Mouse (Mus musculus): ENCODE data around the gene Aldh3a2.
A peak's percentile ranks its signal among the peaks of the same experiment; 100 is the strongest.
"Not testable (repeated sequence)": the region's sequence is repeated elsewhere in the genome, so short reads cannot be mapped to it uniquely, and the experiment has no call there.

The Aldh3a2 gene

DNA sequence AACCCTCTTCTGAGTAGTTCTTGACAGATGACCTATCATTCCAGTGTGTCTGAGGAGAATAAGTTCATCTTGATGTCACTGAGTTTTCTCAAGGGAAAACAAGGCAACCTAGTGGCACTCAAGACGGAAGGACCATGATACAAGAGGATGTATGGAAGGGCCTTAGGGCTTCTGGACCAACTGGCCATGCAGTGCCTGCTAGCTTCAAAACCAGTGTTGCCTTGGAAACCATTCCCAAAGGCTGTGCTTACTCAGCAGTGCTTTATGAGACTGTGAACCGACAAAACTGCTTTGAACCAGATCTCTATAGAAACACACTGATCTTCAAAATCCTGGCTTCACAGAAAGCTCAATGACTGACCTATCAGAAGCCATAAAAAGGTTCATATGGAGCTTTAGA lies 76.5 kb downstream of the Aldh3a2 start:
- no peak overlapping the region for H3K4me3 ChIP-seq (replicated peaks; ENCODE audit: low read length)
- H3K4me1 ChIP-seq (replicated peaks; ENCODE audit: low read depth, low read length): peaks cover 11% of the 10 kb centered on the region
- TF ChIP-seq NANOG (IDR thresholded peaks at IDR 0.05; ENCODE audit: borderline replicate concordance, low read length) (no peak), POU5F1 (IDR thresholded peaks at IDR 0.05; ENCODE audit: borderline replicate concordance, low read length) (no peak), CTCF (conservative IDR thresholded peaks at IDR 0.05; ENCODE audit: low read length) (no peak)
- peaks cover 20% of the 10 kb centered on the region for H3K27me3 ChIP-seq (ENCODE audit: insufficient read depth, low read length)
- H3K9me3 ChIP-seq (ENCODE audit: low read length): no peaks in the 10 kb centered on the region
- no peaks in the 10 kb centered on the region for H3K36me3 ChIP-seq (ENCODE audit: insufficient read depth, low read length)

DNA sequence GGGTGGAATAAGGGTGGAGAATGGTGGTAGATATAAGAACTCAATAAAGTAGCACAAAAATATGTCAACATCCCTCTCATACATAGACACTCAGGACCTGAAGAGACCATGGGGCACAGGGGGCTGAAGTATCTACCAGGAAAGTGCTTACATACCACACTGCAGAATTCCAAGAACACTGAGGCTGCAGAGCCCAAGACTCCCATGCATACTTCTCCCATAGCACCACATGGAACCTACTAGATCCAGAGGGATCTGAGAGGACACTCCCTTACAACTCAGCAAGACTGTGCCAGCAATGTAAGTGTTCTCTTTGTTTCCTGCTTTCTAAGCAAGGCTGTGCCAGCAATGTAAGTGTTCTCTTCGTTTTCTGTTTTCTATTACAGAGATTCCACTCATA lies 83.4 kb downstream of the Aldh3a2 start:
- Histone ChIP-seq H3K36me3 (ENCODE audit: insufficient read depth, low read length) (no peaks in the 10 kb centered on the region), H3K9me3 (ENCODE audit: low read length) (no peaks in the 10 kb centered on the region; the same call in 1 of the 2 replicates), H3K27me3 (ENCODE audit: insufficient read depth, low read length) (no peaks in the 10 kb centered on the region), H3K4me1 (replicated peaks; ENCODE audit: low read depth, low read length) (peaks cover 37% of the 10 kb centered on the region), H3K4me3 (replicated peaks; ENCODE audit: low read length) (no peak overlapping the region)
- TF ChIP-seq POU5F1 (IDR thresholded peaks at IDR 0.05; ENCODE audit: borderline replicate concordance, low read length) (no peak), CTCF (conservative IDR thresholded peaks at IDR 0.05; ENCODE audit: low read length) (no peak), NANOG (IDR thresholded peaks at IDR 0.05; ENCODE audit: borderline replicate concordance, low read length) (no peak)

DNA sequence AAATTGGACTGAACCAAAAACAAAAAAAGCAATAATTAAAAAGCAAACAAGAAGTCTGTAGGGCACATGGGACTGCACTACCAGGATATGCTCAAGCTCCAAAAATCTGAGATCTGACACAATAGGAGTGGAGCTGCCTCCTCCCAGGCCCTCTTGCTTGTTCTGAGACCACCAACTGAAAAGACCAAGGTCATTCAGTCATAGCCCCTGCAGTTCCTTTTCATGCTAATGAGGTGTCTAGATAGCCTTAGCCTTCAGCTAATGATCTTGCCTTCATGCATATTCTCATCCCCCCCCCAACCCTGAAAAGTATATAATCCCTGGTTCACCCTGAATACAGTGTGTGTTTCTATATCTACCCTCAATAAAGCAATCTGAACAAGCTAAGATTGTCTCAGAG lies 85.6 kb downstream of the Aldh3a2 start:
- no peaks in the 10 kb centered on the region for H3K36me3 ChIP-seq (ENCODE audit: insufficient read depth, low read length)
- no peaks in the 10 kb centered on the region; the same call in 1 of the 2 replicates for H3K9me3 ChIP-seq (ENCODE audit: low read length)
- peak; percentile 75 for TF ChIP-seq NANOG (IDR thresholded peaks at IDR 0.05; ENCODE audit: borderline replicate concordance, low read length)
- TF ChIP-seq CTCF (conservative IDR thresholded peaks at IDR 0.05; ENCODE audit: low read length): no peak
- TF ChIP-seq POU5F1 (IDR thresholded peaks at IDR 0.05; ENCODE audit: borderline replicate concordance, low read length): 0 out of 2 replicates have a peak, but pooled peaks have one; percentile 41
- H3K4me1 ChIP-seq (replicated peaks; ENCODE audit: low read depth, low read length): peaks cover 46% of the 10 kb centered on the region
- no peaks in the 10 kb centered on the region for H3K27me3 ChIP-seq (ENCODE audit: insufficient read depth, low read length)
- H3K4me3 ChIP-seq (replicated peaks; ENCODE audit: low read length): no peak overlapping the region

DNA sequence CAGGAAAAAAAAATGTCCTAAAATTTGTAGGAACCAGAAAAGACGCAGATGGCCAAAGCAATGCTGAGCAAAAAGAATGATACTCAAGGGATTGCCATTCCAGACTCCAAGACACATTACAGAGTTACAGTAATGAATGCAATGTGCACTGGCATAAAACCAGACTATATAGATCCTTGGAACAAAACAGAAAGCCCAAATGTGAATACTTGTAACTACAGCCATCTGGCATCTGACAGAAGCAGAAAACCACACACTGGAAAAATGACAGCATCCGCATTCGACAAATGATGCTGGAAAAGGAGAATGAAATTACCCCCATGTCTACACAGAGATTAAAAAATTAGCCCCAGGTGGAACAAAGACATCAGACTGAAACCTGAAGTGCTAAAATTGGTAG lies 86.9 kb downstream of the Aldh3a2 start:
- Histone ChIP-seq H3K4me1 (replicated peaks; ENCODE audit: low read depth, low read length) (peaks cover 59% of the 10 kb centered on the region), H3K4me3 (replicated peaks; ENCODE audit: low read length) (no peak overlapping the region), H3K9me3 (ENCODE audit: low read length) (no peaks in the 10 kb centered on the region; the same call in 1 of the 2 replicates), H3K36me3 (ENCODE audit: insufficient read depth, low read length) (no peaks in the 10 kb centered on the region), H3K27me3 (ENCODE audit: insufficient read depth, low read length) (no peaks in the 10 kb centered on the region)
- no peak for TF ChIP-seq NANOG (IDR thresholded peaks at IDR 0.05; ENCODE audit: borderline replicate concordance, low read length)
- no peak for TF ChIP-seq POU5F1 (IDR thresholded peaks at IDR 0.05; ENCODE audit: borderline replicate concordance, low read length)
- no peak for TF ChIP-seq CTCF (conservative IDR thresholded peaks at IDR 0.05; ENCODE audit: low read length)

DNA sequence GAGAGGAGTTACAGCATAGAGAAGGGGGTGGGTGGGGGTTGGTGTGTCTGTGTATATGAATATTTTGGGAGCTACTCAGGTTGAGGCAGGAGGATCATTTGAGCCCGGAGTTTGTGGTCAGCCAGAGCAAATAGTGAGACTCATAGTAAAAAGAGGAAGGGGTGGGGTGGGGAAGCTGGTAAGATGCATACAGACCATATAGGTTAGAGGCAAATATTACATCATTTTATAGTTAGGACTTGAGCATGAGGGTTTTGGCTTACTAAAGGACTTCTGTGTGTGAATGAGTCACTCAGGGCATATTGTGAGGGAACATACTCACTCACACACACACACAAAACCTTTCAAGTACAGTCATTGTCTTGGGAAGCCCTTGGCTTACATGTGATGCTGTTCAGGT lies 90.9 kb downstream of the Aldh3a2 start:
- Histone ChIP-seq H3K4me1 (replicated peaks; ENCODE audit: low read depth, low read length) (peaks cover 62% of the 10 kb centered on the region), H3K27me3 (ENCODE audit: insufficient read depth, low read length) (no peaks in the 10 kb centered on the region), H3K4me3 (replicated peaks; ENCODE audit: low read length) (no peak overlapping the region), H3K9me3 (ENCODE audit: low read length) (no peaks in the 10 kb centered on the region), H3K36me3 (ENCODE audit: insufficient read depth, low read length) (peaks cover 16% of the 10 kb centered on the region)
- no peak for TF ChIP-seq POU5F1 (IDR thresholded peaks at IDR 0.05; ENCODE audit: borderline replicate concordance, low read length)
- no peak for TF ChIP-seq NANOG (IDR thresholded peaks at IDR 0.05; ENCODE audit: borderline replicate concordance, low read length)
- TF ChIP-seq CTCF (conservative IDR thresholded peaks at IDR 0.05; ENCODE audit: low read length): no peak

DNA sequence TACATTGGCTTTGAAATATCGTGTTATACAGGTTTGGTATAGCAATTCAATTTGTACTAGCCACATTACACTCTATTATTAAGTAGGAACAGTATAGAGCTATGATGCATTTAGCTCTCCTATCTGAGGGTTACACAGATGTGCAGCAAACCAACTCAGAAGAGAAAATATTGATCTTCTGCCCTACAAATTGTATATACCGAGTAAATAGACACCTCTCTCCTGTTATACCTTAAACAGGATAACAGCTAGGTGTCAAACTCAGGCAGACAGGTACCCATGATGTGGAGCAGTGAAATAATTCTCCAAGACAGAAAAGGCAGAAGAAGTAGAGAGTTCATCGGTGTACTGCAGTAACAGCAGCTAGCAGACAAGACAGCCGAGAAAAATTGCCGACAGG lies 91.5 kb downstream of the Aldh3a2 start:
- TF ChIP-seq NANOG (IDR thresholded peaks at IDR 0.05; ENCODE audit: borderline replicate concordance, low read length) (no peak), CTCF (conservative IDR thresholded peaks at IDR 0.05; ENCODE audit: low read length) (no peak)
- H3K36me3 ChIP-seq (ENCODE audit: insufficient read depth, low read length): peaks cover 21% of the 10 kb centered on the region
- peak overlapping the region; percentile 100 for H3K4me3 ChIP-seq (replicated peaks; ENCODE audit: low read length)
- H3K9me3 ChIP-seq (ENCODE audit: low read length): no peaks in the 10 kb centered on the region
- peaks cover 62% of the 10 kb centered on the region for H3K4me1 ChIP-seq (replicated peaks; ENCODE audit: low read depth, low read length)
- no peaks in the 10 kb centered on the region for H3K27me3 ChIP-seq (ENCODE audit: insufficient read depth, low read length)

DNA sequence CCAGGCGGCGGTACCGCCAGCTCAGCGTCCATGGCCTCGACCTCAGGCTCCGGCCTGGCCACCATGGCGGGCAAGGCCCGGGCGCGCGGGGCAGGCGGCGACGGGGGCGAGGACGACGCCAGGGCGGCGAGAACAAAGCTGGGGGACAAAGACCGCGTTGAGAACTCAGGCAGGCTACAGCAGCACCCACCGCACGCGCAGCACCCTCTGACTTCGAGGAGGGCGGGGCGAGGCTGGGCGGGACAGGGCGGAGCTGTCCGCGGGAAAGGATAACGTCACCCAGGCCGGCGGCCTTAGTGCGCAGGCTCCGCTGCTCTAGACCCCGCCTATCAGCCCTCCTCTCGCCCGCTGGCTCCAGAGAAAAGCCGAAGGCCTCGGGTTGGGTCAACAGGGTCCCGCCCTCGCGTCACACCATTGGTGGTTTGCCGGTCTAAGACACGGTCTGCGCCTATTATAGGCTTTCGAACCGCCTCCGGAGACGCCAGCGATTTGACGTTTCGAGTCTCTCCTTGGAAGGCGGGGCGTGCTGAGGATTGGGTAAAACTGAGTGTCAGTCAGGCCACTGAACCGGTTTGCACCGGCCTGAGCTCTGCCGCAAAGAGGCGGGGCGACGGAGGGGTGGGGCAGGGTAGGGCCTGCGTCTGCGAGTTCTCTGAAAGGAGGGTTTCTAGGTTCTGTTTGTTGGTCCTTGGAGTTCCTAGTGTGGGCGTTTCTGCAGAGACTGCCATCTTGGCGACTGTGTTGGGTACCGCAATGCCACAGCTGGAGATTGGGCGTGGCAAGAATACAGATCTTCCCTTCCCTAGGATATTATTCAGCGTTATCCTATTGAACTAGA lies 92.2 kb downstream of the Aldh3a2 start, which contains the start of gene Usp22:
Gene Usp22, minus strand, starts transcription at position 235 of the 838 bp plus-strand sequence.
- H3K36me3 ChIP-seq (ENCODE audit: insufficient read depth, low read length): peaks cover 26% of the 10 kb centered on the region
- TF ChIP-seq POU5F1 (IDR thresholded peaks at IDR 0.05; ENCODE audit: borderline replicate concordance, low read length) (no peak), NANOG (IDR thresholded peaks at IDR 0.05; ENCODE audit: borderline replicate concordance, low read length) (no peak), CTCF (conservative IDR thresholded peaks at IDR 0.05; ENCODE audit: low read length) (no peak)
- H3K9me3 ChIP-seq (ENCODE audit: low read length): no peaks in the 10 kb centered on the region
- no peaks in the 10 kb centered on the region for H3K27me3 ChIP-seq (ENCODE audit: insufficient read depth, low read length)
- H3K4me3 ChIP-seq (replicated peaks; ENCODE audit: low read length): peak within 1 kb of the TSS; percentile 100
- peaks cover 57% of the 10 kb centered on the region for H3K4me1 ChIP-seq (replicated peaks; ENCODE audit: low read depth, low read length)

DNA sequence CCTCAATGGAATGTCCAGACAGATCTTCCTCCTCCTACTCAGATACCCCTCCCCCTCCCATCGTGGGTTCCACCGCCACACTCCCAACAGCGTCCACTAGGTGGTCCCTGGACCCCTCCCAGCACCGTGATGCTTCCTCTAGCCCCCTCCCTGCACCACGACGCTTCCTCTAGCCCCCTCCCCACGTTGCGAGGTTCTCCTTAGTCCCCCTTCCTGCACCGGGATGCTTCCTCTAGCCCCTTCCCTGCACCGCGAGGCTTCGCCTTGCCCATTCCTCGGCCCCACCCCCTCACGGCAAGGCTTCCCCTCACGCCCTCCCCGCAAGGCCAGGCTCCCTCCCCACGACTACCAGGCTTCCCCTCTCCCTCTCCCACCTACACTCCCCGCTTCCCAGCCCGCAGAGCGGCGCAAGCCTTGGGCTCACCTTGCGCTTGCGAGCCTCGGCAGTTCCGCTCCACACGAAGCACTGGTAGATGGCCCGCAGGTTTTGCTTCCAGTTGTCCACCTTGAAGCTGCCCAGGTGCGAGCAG lies 92.9 kb downstream of the Aldh3a2 start:
- TF ChIP-seq NANOG (IDR thresholded peaks at IDR 0.05; ENCODE audit: borderline replicate concordance, low read length) (no peak), CTCF (conservative IDR thresholded peaks at IDR 0.05; ENCODE audit: low read length) (peak; percentile 22; the same call in 1 of the 2 replicates)
- peaks cover 26% of the 10 kb centered on the region for H3K36me3 ChIP-seq (ENCODE audit: insufficient read depth, low read length)

DNA sequence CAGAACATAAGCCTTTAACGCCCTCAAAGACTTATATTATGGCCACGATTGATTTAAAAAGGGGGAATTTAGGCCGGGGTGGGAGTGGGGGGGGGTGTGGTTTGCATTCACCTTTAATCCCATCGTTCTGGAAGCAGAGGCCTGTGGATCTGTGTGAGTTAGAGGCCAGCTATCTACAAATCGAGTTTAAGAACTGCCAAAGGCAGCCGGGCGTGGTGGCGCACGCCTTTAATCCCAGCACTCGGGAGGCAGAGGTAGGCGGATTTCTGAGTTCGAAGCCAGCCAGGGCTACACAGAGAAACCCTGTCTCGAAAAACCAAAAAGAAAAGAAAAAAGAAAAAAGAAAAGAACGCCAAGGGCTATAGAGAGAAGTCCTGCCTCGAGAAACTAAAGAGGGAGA lies 93.8 kb downstream of the Aldh3a2 start:
- Histone ChIP-seq H3K4me1 (replicated peaks; ENCODE audit: low read depth, low read length) (peaks cover 70% of the 10 kb centered on the region), H3K36me3 (ENCODE audit: insufficient read depth, low read length) (peaks cover 32% of the 10 kb centered on the region), H3K4me3 (replicated peaks; ENCODE audit: low read length) (peak overlapping the region; percentile 100)
- not testable (repeated sequence) for H3K27me3 ChIP-seq (ENCODE audit: insufficient read depth, low read length); H3K9me3 ChIP-seq (ENCODE audit: low read length)

More for the DNA sequence above, 92.9 kb downstream of the Aldh3a2 start:
- Histone ChIP-seq H3K27me3 (ENCODE audit: insufficient read depth, low read length) (no peaks in the 10 kb centered on the region), H3K9me3 (ENCODE audit: low read length) (no peaks in the 10 kb centered on the region), H3K4me3 (replicated peaks; ENCODE audit: low read length) (peak overlapping the region; percentile 100), H3K4me1 (replicated peaks; ENCODE audit: low read depth, low read length) (peaks cover 61% of the 10 kb centered on the region)

Data from E14TG2a.4 (cell line).